Mouse (Mus musculus) midbrain, embryonic 12.5 days (tissue): ENCODE data around the gene Trappc3l. TPM values are rescaled to one million over a fixed set of nuclear protein-coding genes. Genes with fewer than 3 reads are reported as not detected.

Experiments
- ATAC-seq: fragments of 200-750 bp; cut with Nextera tagmentation; 2 replicates; pipeline ENCODE4 v1.8.0; 2017; ENCODE audit warnings: low read depth, moderate TSS enrichment, moderate library complexity; ENCODE audit not compliant: low FRiP score
- H3K27ac ChIP-seq: fragments of 300-500 bp; sonication (generic); replicated peaks from 2 replicates; pipeline ENCODE4 v1.5.1; 2016; ENCODE audit warnings: mild to moderate bottlenecking
- H3K27me3 ChIP-seq: fragments of 300-500 bp; sonication (generic); 2 replicates; pipeline ENCODE4 v1.6.1; 2016; ENCODE audit warnings: mild to moderate bottlenecking
- H3K36me3 ChIP-seq: fragments of 300-500 bp; sonication (generic); 2 replicates; pipeline ENCODE4 v1.6.1; 2016
- H3K4me1 ChIP-seq: fragments of 300-500 bp; sonication (generic); 2 replicates; pipeline ENCODE4 v1.6.1; 2016
- H3K4me2 ChIP-seq: fragments of 300-500 bp; sonication (generic); replicated peaks from 2 replicates; pipeline ENCODE4 v1.6.1; 2016; ENCODE audit warnings: mild to moderate bottlenecking, moderate library complexity
- H3K4me3 ChIP-seq: fragments of 300-500 bp; sonication (generic); 2 replicates; pipeline ENCODE4 v1.5.1; 2016; ENCODE audit warnings: mild to moderate bottlenecking
- H3K9ac ChIP-seq: fragments of 300-500 bp; sonication (generic); replicated peaks from 2 replicates; pipeline ENCODE4 v1.6.1; 2016; ENCODE audit warnings: mild to moderate bottlenecking, moderate library complexity
- H3K9me3 ChIP-seq: fragments of 300-500 bp; sonication (generic); 2 replicates; pipeline ENCODE4 v1.6.1; 2016; ENCODE audit warnings: mild to moderate bottlenecking
- WGBS: fragments of 180-500 bp; shearing (Covaris S2); methylation state at CpG from one replicate; pipeline ENCODE4 v1.1.7; 2016; 5-methylcytosine and 5-hydroxymethylcytosine counted together
- polyA plus RNA-seq: library from polyadenylated mRNA; unstranded; fragments of >200 nt; fragmentation: Nextera tagmentation; extraction: Ambion mirVana; gene quantifications from 2 replicates; pipeline ENCODE4 v1.2.1, GENCODE M21; 2016

The Trappc3l gene
- polyA plus RNA-seq, 1 experiment from 2014 or later: not detected

DNA sequence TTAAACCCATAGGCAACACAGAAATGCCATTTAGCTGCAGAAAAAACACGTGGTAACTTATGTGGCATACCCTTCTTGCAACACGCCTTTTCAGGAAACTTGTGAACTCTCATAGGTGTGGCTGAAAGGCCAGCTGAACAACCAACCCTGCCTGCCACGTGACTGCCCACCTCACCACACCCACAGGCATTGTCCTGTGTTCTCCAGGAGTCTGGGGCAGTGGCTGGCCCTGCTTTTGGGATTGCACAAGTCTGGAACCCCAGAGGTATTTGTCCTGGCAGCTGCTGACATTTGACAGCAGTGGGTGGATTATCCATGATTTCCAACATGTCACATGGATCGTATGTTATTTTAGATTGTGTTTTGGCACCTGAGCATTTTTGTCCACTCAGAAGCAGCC is 102.4 kb downstream of the Trappc3l start:
- no peak overlapping the region for H3K4me2 ChIP-seq
- no peak overlapping the region for H3K9ac ChIP-seq
- no peaks in the 10 kb centered on the region for H3K36me3 ChIP-seq
- no peaks in the 10 kb centered on the region for H3K9me3 ChIP-seq
- ATAC-seq: no peak
- no peaks in the 10 kb centered on the region for H3K27me3 ChIP-seq
- H3K27ac ChIP-seq: no peak overlapping the region
- no peak overlapping the region for H3K4me3 ChIP-seq
- WGBS: 77% methylated on average over 4 of the region's 4 CpGs
- no peaks in the 10 kb centered on the region; the same call in 1 of the 2 replicates for H3K4me1 ChIP-seq

DNA sequence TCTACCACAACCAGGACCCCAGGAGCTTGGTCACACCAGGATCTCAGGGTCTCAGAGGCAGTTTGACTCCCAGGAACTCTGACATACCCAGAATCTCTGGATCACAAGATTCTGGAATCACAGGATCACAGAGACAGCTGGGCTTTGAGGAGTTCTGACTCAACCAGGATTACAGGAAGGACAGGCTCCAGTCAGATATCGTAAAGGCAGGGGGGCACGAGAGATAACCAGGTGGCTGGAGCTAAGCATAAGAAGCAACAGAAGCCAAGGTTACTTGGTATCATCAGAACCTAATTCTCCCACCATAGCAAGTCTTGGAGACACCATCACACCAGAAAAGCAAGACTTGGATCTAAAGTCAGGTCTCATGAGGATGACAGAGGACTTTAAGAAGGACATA is 104.3 kb downstream of the Trappc3l start:
- H3K4me3 ChIP-seq: no peak overlapping the region
- WGBS: 85% methylated on average over 2 of the region's 2 CpGs
- no peak for ATAC-seq

DNA sequence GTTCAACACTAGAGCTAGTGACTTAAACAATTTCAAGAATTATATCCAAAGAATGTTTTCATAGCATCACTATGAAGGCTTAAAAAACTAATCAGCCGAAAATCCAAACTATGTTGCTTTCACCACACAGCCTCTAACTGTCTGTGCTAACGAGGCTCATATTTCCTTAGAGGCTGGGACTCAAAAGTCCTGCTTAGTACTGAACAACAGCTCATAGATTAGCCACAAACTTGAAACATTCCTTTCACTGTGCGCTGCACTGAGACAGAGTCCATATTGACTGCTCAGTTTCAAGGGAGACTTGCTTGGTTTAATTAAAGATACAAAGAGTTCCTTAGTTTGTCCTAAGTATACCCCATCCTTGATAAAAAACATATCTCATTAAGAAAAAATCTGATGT is 112.4 kb downstream of the Trappc3l start:
- no peak overlapping the region for H3K27ac ChIP-seq
- 78% methylated on average over 3 of the region's 3 CpGs for WGBS
- no peak overlapping the region for H3K4me3 ChIP-seq
- no peaks in the 10 kb centered on the region for H3K9me3 ChIP-seq
- H3K4me2 ChIP-seq: no peak overlapping the region
- no peaks in the 10 kb centered on the region for H3K4me1 ChIP-seq
- H3K27me3 ChIP-seq: peaks cover 18% of the 10 kb centered on the region
- no peak overlapping the region for H3K9ac ChIP-seq
- no peak for ATAC-seq
- no peaks in the 10 kb centered on the region for H3K36me3 ChIP-seq

More for the DNA sequence above, 104.3 kb downstream of the Trappc3l start:
- Histone ChIP-seq H3K36me3 (no peaks in the 10 kb centered on the region), H3K4me1 (no peaks in the 10 kb centered on the region), H3K4me2 (no peak overlapping the region), H3K9me3 (no peaks in the 10 kb centered on the region), H3K27ac (no peak overlapping the region), H3K9ac (no peak overlapping the region), H3K27me3 (no peaks in the 10 kb centered on the region)

DNA sequence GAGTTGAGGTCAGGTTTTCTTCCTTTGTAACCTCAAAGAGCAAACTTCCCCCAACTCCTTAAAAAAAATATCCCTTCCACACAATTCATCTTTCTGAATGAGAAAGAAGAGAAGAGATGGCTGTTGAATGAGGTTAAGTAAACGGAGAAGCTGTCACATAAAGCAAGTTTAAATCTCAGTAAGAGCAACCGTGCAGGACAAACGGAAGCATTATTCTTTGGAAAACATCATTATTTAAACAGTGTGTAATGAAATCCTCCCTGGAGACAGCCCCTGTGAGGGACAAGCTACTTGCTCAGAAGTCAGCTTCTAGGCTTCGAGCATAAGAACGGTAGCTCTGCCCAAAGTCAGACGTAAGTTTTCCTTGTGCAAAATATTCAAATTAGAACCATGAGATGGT is 113.1 kb downstream of the Trappc3l start:
- 47% methylated on average over 6 of the region's 6 CpGs for WGBS
- no peak for ATAC-seq
- H3K4me1 ChIP-seq: no peaks in the 10 kb centered on the region

DNA sequence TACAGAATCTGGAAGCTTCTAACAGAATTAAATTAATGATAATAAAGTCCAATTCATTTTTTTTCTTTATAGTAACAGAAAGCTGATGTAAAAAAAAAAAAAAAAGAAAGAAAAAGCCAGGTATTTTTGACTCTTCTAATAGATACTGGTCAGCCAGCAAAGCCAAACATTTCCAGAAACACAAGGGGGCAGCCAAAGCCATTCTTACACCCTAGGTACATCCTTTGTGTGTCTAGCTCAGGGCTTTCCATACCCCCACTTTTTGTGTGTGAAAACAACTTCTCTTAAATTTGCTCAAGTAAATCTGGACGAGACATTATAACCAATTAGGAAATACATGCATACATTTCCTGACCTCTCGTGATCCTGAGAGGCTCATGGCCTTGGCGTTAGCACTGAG is 114.4 kb downstream of the Trappc3l start:
- H3K36me3 ChIP-seq: no peaks in the 10 kb centered on the region
- WGBS: 85% methylated on average over 3 of the region's 3 CpGs
- no peak for ATAC-seq
- H3K27ac ChIP-seq: no peak overlapping the region
- no peaks in the 10 kb centered on the region for H3K4me1 ChIP-seq
- peaks cover 25% of the 10 kb centered on the region for H3K27me3 ChIP-seq
- H3K9ac ChIP-seq: no peak overlapping the region
- no peaks in the 10 kb centered on the region for H3K9me3 ChIP-seq
- H3K4me2 ChIP-seq: no peak overlapping the region
- no peak overlapping the region for H3K4me3 ChIP-seq

More for the DNA sequence above, 113.1 kb downstream of the Trappc3l start:
- Histone ChIP-seq H3K27ac (no peak overlapping the region), H3K9me3 (no peaks in the 10 kb centered on the region), H3K4me2 (no peak overlapping the region), H3K4me3 (no peak overlapping the region), H3K9ac (no peak overlapping the region), H3K27me3 (peaks cover 18% of the 10 kb centered on the region), H3K36me3 (no peaks in the 10 kb centered on the region)

DNA sequence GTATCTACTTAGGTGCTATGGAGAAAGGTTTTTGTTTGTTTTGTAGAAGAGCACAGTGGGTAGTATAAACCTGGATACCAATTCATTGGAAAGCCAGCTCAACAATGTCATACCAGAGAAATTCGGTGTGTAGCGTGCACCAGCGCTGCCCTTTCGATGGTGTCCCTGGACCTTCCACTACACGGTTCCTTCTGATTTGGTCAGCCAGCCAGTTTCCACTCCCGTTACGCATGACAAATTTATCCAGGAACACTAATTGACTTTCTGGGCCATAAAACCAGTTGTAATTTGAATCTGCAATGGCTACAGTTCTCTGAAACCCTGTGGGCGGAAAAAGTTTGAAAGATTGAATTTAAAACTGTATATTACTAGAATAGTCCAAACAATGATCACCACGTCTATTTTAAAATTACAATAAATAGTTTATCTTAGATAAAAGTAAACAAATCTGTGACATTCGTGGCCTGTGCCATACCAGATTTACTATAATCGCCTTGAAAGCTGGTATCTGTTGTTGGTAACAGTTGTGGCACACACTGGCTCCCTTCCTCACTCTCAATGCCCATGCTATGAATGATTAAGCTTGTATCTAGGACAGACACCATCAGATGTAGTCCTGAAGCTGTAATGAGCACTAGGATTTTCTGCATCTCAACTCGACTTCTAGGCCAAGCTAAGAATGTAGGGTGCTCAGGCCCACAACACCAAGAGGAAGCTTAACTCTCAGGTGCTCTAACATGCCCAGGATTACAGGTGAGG is 118.6 kb downstream of the Trappc3l start:
- Histone ChIP-seq H3K4me2 (no peak overlapping the region), H3K9ac (no peak overlapping the region), H3K36me3 (no peaks in the 10 kb centered on the region), H3K4me1 (no peaks in the 10 kb centered on the region), H3K4me3 (no peak overlapping the region), H3K27me3 (peaks cover 32% of the 10 kb centered on the region), H3K9me3 (no peaks in the 10 kb centered on the region), H3K27ac (no peak overlapping the region)
- WGBS: 83% methylated on average over 12 of the region's 12 CpGs
- peak; percentile 34; the same call in 1 of the 2 replicates for ATAC-seq

Other genes with a start within 250 kb of the Trappc3l start
- gene Sult3a1, start 179.9 kb upstream of the Trappc3l start, polyA plus RNA-seq: not detected in 2 replicates
- 0.06 and 0.24 TPM in 2 replicates for gene Rsph4a, start 132.5 kb upstream of the Trappc3l start, polyA plus RNA-seq
- gene Zup1, start 86.3 kb upstream of the Trappc3l start, polyA plus RNA-seq: 28.7 and 29.6 TPM in 2 replicates
- gene Rwdd1, start 18.0 kb upstream of the Trappc3l start, polyA plus RNA-seq: 128 and 135 TPM in 2 replicates
- not detected in 2 replicates for gene Calhm4, start 6.7 kb downstream of the Trappc3l start, polyA plus RNA-seq
- 0.33 and 0.37 TPM in 2 replicates for gene Calhm5, start 58.9 kb downstream of the Trappc3l start, polyA plus RNA-seq
- 0.35 and 0.60 TPM in 2 replicates for gene Calhm6, start 90.4 kb downstream of the Trappc3l start, polyA plus RNA-seq
- 16.0 and 20.5 TPM in 2 replicates for gene Dse, start 170.1 kb downstream of the Trappc3l start, polyA plus RNA-seq
- gene Tspyl1, start 244.6 kb downstream of the Trappc3l start, polyA plus RNA-seq: 116 and 119 TPM in 2 replicates